Mouse (Mus musculus) left cerebral cortex, adult 9 months (tissue): ENCODE results near the gene Palm2.

Experiments used
- DNase-seq, 2 experiments: peaks; one replicate each; pipeline ENCODE4 v3.0.0; 2022; ENCODE audit warnings: low spot score in 2 of 2

Gene Palm2

DNA sequence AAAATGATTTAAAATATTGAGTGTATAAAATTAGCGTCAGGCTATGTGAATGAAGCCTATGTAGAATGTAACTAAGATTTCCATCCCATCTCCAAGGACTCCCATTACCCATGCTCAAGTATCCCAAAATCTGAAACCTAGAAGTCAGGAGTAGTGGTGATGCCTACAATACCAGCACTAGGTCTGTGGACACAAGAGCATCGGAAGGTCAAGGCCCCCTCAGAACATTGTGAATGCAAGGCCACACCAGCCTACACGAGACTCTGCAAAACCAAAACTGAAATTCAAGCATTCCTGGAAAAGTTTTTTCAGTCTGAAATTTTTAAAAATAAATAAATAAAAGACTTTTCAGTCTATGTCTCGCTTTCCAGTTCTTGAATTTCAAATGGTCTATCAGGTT lies 238.5 kb downstream of the Palm2 start:
- no peak for DNase-seq

DNA sequence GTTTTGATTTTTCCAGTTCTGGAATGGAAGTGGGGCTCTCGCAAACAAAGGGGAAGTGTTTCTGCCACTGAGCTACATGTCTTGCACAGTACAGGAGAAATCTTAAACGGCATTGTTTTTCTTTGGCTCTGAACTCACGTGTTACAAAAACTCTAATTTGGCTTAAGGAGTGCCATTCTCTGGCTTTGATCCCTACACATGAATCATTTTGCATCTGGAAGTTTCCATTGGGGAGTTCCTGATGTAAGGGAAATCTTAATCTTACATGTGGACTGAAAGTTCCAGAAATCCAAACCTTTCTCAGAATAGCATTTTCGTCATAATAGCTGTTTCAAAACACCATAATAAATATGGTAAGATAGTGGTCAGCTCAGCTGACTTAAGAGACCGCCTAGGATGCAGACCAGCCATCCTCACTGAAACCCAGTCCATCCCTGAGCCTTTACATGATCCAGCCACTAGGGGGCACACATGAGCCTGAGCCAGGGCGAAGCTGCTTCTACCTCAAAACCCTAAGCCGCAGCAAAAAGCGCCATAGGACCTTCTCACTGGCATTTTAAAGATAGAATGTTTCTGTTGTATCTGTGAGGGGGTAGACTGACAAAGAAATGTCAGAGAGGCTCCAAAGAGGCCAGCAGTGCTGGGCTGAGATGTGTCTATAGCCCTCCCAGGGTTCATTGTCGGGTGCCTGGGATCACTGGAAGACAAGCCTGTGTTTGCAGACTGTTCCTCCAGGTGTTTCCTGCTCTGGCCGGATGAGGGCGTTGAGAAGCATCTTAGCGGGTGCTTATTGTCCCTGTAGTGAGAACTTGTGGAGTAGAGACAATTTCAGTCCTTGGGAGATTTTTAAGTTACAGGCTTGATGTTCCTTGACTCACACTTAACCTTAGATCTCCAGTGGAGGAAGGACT lies 239.2 kb downstream of the Palm2 start:
- DNase-seq = peak; percentile 28 to 91

- DNase-seq = no peak
Measured at GRCm38 (mm10) chr4:57674351-57674750, 240.3 kb downstream of the Palm2 start.

GRCm38 (mm10) chr4:57675387-57675786 lies 241.3 kb downstream of the Palm2 start:
- DNase-seq = no peak

DNA sequence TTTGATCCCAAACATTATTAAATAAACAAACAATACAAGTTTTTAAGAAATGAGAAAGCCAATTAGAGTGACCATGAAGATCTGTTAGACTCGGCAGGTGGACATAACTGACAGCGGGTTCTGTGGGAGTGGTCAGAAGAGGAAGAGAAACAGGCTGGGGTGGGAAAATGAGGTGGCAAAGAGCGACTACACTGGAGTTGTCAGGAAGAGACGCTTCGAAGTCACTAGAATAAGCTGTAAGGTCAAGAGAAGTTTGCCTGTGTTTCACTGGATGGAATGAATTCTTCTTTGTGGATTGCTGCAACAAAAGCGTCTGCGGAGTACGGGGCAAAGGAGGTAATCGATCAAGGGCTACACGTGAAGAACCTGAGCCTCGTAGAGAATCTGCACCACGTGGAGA lies 243.9 kb downstream of the Palm2 start:
- no peak for DNase-seq

GRCm38 (mm10) chr4:57678991-57679457 lies 245.0 kb downstream of the Palm2 start:
- DNase-seq = no peak

GRCm38 (mm10) chr4:57680186-57680585 lies 246.1 kb downstream of the Palm2 start:
- DNase-seq = no peak

DNA sequence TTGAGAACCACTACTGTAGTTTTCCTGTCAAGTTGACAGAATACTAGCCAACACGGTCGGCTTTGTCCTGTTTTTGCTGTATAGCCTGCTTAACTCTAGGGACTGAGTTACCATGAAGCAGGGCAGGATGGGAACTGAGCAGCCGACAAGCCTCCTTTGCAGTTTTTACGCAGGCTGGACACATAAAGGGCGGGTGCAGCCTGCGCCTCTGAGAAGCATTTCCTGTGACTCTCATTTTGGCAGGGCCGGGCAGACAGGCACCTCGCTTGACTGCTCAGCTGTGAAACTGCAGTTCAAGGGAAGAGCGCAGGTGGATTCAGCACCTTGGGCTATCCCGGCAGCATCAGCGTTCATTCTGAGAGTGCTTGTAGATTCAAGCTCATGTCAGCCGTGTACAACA lies 247.5 kb downstream of the Palm2 start:
- no peak for DNase-seq

- DNase-seq = no peak
Measured at GRCm38 (mm10) chr4:57682341-57682740, 248.3 kb downstream of the Palm2 start.

DNA sequence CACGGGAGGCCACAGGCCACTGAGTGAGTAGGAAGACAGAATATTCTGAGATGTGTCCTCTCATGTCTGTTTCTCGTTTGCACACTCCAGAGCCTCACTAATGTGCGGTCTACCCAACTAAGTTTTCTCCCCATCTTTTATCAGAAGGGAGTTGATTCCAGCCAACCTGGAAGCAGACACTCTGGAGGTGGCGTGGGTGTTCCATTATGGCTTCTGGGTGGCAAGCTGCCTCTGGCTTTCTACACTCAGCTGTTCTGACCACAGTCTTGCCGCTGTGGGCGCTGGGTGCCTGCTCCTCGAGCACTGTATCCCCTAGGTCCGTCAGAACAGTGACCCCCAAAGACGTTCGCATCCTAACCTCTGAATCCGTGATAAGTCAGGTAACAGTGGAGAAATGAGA lies 248.9 kb downstream of the Palm2 start:
- peak in 1 of 2 experiments; percentile 43 for DNase-seq

DNA sequence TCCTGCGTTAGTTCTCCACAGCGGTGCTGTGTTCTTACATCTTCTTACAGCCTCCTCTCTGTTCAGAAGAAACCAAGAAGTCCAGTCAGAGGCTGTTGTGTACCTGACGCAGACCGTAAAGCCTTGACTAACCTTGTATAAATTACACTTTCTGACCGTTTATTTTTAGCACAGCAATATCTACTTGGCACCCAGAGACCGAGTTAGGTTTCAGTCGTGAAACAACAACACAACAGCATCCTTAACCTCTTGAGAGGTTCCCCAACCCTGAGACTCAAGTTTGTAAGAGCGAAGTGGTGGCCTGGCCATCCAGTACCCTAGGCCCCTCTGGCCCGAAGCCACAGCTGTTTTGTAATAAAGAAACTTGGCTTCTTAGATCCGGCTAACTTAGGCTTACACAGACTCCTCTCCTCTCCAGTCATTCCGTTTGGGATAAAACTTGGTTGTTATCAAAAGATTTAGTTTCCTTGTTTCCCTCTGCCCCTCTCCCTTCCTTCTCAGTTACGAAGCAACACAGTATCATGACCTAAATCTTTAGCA lies 250.7 kb downstream of the Palm2 start:
- DNase-seq = no peak

DNA sequence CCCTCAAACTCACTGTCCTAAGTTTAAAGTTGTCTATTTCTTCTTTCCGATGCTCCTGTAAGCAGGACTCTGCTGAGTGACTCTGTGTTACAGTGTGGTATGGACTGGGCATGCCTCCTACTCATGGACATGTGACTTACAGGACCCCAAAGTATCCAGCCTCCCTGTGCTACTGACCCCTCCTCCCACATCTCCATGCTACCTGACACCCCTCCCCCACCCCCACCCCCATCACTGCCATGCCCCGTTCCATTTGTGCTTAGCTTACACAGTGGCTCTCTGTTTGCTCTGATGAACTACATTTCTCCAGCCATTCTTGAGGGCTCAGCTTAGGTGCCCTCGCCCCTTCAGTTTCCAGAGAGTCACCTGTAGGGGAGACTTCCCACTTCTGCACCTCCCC lies 252.7 kb downstream of the Palm2 start:
- DNase-seq = no peak

- peak in 1 of 2 experiments; percentile 39 for DNase-seq
Measured at GRCm38 (mm10) chr4:57687583-57687982, 253.5 kb downstream of the Palm2 start.

DNA sequence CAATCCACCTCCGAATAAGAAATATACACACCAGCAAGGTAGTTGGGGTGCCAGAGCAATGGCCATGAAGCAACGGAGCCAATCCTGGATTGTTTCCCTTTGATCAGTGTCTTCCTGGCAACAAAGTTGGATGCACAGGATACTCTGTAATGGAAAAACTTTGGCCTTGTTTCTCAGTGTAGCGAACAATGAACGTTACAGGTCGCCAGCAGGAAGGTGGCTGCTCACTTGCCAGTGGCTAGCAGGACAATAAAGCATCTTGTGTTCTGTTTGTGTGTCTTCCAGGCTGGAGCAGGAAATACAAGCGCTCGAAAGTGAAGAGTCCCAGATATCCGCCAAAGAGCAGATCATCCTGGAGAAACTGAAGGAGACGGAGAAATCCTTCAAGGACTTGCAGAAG lies 254.1 kb downstream of the Palm2 start:
- no peak for DNase-seq

GRCm38 (mm10) chr4:57690001-57690400 lies 256.0 kb downstream of the Palm2 start:
- no peak for DNase-seq

DNA sequence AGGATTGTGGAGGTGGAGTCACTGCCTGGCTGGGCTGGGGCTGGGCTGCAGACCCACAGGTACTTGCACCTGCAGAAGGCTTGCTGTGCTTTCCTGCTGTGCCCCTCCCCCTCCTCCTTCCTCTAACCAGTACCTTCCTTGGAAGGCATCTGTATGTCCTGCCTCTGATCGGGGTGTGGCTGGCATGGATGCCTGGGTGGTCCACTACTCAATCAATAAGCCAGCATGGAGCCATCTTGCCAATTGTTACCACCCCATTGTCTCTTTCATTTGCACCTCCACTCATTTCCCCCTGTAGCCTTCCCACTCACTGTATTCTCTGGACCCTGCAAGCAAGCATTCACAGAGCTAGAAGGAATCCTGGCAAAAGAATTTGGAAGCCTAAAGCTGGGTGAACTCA lies 256.8 kb downstream of the Palm2 start:
- DNase-seq = no peak

DNA sequence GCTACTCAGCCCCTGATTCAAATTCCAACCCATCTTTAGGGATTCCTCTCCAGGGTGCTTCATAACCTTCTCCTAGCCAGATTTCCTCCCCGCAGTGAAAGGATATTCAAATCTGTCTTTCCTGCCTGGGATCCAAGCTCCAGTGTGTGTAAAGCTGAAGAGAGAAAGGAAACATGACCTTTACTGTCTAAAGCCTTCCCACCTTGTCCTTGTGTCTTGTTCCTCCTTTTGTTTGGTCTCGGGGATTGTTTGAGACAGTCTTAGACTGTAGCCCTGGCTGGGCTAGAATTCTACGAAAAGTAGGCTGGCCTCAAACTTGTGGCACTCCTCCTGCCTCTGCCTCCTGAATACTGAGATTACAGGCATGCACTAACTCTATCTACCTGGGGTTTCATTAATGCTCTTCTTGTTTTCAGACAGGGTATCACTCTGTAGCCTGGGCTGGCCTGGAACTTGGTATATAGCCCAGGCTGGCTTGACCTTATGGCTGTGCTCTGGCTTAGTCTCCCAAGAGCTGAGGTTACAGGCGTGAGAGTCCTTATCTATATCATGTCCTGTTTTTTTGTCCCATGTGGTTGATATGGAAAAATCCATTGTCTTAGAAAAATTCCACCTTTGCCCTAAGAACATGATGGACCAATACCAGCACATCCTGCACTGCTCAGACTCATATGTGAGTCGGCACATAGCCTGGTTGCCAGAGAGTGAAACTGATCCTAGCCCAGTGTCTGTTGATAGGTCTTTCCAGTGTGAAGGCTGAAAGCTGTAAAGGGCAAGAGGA lies 260.5 kb downstream of the Palm2 start:
- DNase-seq = no peak

GRCm38 (mm10) chr4:57696955-57697354 lies 262.9 kb downstream of the Palm2 start:
- no peak for DNase-seq

DNA sequence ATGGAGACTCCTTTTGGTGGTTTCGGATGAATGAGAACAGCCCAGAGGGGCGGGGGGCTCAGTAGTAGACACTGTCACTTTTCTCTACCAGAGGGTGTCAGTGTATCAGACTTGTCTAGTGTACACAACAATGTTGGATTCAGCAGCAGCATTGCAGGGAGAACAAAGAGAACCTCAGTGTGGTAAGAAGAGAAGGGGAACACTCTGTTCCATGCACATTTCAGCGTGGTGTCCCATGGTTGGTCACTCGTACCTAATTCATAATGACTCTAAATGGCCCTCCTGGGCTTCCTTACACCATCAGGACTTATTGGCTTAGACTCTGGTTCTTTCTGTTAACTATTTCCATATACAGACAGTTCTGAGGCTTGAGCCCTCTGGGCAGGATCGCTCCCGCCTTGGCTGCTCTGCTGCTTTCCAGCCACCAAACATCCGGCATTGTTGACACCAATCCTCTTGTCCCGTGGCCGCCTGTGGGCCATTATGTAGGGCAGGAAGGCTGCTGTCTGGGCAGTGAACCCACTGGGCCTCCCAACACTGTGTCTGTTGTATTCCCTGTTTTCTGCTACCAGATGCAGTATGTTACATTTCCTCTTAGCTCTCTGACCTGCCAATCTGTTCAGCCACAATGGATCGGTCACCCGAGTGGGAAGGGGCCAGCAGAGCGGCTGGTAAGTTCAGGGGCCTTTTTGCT lies 264.0 kb downstream of the Palm2 start:
- no peak for DNase-seq

- DNase-seq = no peak
Measured at GRCm38 (mm10) chr4:57701576-57701975, 267.5 kb downstream of the Palm2 start.

DNA sequence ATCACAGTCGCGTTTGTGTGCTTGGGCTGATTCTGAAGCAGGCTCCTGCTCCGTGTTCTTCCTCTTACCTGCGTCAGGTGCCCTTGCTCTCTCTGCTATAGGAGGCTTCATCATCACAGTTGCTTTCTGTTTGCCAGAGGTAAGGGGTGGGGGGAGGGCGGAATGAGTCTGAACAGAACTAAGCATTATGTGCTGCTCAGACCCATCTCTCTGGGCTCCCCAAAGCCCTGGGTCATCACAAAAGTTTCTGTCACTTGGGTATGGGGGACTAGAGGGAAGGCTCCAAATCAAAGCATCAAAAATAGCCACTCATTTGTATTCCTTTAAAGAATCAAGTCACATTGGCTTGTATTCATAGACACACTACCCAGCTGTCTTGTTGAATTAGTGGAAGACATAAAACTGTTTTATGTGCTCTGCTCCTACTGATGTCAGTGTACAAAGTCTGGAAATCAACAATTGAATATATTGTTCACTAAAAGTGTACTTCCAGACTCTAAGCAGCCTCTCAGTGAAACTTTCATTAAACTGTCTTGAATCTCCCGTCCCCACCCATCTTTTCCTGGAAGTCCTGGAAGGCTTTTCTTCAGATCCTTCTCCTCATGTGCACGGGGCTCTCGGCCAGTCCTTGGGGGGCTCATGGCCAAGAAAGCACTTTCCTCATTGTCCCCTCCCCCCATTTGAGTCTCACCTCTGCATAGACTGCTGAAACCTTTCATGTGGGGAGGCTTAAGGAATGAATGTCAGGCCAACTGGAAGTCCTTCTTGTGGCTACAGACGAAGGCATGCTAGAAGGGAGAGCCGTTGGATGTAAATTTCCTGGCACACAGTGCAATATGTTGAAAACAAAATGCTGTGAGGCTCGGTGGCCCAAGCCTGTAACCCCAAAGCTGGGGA lies 269.8 kb downstream of the Palm2 start:
- no peak for DNase-seq
